Mouse (Mus musculus) thymus, postnatal 10 days (tissue): ENCODE results near the gene Kantr.

Experiments
- DNase-seq, 2 experiments: peaks; one replicate each; pipeline ENCODE4 v3.0.0; 2021; ENCODE audit warnings: low spot score in 2 of 2

Kantr gene

DNA sequence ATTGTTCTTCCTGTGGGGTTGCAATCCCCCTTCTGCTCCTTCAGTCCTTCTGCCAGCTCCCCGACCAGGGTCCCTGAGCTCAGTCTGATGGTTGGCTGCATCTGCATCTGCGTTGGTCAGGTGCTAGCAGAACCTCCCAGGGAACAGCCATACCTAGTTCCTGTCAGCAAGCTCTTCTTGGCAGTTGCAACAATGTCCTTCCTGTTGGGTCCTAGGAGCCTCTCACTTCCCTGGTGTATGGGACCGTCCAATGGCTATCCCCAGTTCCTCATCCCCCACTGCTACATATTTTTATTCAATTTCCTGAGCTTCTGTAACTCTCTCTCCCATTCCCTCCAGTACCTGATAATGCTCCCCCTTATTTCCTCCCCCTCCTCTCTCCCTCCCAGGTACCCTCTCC is 42.5 kb downstream of the Kantr start:
- no peak for DNase-seq

GRCm38 (mm10) chrX:152279384-152279783 is 47.9 kb downstream of the Kantr start:
- no peak for DNase-seq

DNA sequence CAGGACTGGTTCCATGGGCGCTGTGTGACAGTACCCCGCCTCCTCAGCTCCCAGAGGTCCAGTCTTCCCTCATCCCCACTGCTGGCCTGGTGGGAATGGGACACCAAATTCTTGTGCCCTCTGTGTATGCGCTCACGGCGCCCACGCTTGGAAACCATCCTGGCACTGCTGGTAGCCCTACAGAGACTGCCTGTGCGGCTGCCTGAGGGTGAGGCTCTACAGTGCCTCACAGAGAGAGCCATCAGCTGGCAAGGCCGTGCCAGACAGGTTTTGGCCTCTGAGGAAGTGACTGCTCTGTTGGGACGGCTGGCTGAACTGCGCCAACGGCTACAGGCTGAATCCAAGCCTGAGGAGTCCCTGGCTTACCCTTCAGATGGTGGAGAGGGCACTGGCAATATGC is 56.1 kb downstream of the Kantr start:
- DNase-seq: no peak
